Mouse (Mus musculus): ENCODE results near the gene Rad51b. TPM values are rescaled to one million over a fixed set of nuclear protein-coding genes. Genes with fewer than 3 reads are reported as not detected.

Rad51b gene
- polyA plus RNA-seq, 1 experiment from 2014 or later, result 2.7 TPM

DNA sequence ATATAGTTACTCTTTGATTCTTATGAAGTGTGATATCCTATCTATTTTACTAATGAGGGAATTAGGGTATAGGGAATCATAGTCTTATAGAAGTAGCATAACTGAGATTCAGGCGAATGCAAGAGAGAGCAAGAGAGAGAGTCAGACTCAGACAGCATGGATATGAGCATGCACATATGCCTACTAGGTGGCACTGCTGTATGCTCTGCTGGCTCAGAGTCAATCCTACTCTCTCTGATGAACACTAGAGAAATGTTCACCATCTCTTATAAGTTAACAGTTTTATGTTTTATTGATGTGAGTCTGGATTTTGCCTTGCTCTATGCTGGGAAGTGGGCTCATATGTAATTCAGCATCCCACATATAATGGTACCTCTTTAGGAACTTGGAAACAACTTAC, 321.9 kb downstream of the Rad51b start:
- Histone ChIP-seq H3K9ac (ENCODE audit: low read depth, low read length) (no peak overlapping the region), H3K4me2 (ENCODE audit: low read length) (no peak overlapping the region), H3K27ac (ENCODE audit: low read depth, low read length) (no peak overlapping the region), H3K27me3 (replicated peaks; ENCODE audit: control insufficient read depth, insufficient read depth, low read length) (no peaks in the 10 kb centered on the region), H3K9me3 (ENCODE audit: control insufficient read depth, low read length) (no peaks in the 10 kb centered on the region), H3K4me1 (ENCODE audit: control insufficient read depth, insufficient read depth, low read depth, low read length) (no peaks in the 10 kb centered on the region), H3K4me3 (ENCODE audit: low read length) (no peak overlapping the region), H3K36me3 (ENCODE audit: control insufficient read depth, insufficient read depth, low read length) (no peaks in the 10 kb centered on the region)
- no peak for ATAC-seq
- whole genome bisulfite sequencing, result 92% methylated on average over 1 of the region's 1 CpGs

DNA sequence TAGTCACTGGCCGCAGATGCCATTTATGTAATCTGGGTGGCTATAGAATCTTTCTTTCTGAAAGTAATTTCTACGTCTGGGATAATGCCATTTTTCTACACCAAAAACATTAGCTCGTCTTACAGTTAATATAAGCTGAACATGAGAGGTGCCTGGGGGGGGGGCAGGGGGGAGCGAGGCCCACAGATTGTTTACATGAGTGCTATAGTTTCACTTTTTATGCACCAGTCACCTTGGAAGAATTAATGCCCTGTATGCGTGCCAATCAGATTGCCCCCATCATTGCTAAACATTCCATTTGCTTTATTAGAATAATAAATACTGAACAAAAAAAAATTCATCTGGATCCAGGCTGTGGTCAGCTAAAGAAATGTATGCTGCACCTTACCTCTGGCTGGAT, 323.6 kb downstream of the Rad51b start:
- H3K9ac ChIP-seq (ENCODE audit: low read depth, low read length), result no peak overlapping the region
- H3K27me3 ChIP-seq (replicated peaks; ENCODE audit: control insufficient read depth, insufficient read depth, low read length), result no peaks in the 10 kb centered on the region
- no peak overlapping the region for H3K27ac ChIP-seq (ENCODE audit: low read depth, low read length)
- ATAC-seq, result no peak
- 93% methylated on average over 5 of the region's 5 CpGs for WGBS
- no peaks in the 10 kb centered on the region for H3K4me1 ChIP-seq (ENCODE audit: control insufficient read depth, insufficient read depth, low read depth, low read length)
- no peak overlapping the region for H3K4me2 ChIP-seq (ENCODE audit: low read length)
- no peaks in the 10 kb centered on the region for H3K36me3 ChIP-seq (ENCODE audit: control insufficient read depth, insufficient read depth, low read length)
- no peak overlapping the region for H3K4me3 ChIP-seq (ENCODE audit: low read length)
- no peaks in the 10 kb centered on the region for H3K9me3 ChIP-seq (ENCODE audit: control insufficient read depth, low read length)

DNA sequence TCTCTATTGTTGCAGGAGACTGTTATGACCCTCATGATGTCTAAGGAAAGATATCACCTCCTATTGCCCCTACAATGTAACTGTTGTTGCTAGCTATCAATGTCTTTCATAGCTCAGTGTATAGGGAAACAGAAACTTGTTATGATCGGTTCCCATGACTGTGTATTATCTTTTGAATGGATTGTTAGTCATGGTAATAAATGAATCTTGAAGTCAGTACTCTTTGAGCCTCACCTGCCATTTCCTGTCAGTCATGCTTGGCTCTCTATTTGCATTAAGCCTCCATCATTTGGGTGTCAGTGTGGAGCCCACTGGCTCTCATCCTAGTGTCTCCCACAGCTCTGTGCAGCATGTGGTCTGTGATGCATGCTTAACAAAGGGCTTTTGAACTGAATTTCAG, 326.2 kb downstream of the Rad51b start:
- Histone ChIP-seq H3K4me1 (ENCODE audit: control insufficient read depth, insufficient read depth, low read depth, low read length) (no peaks in the 10 kb centered on the region; the same call in none of the 2 replicates), H3K27ac (ENCODE audit: low read depth, low read length) (no peak overlapping the region), H3K9me3 (ENCODE audit: control insufficient read depth, low read length) (no peaks in the 10 kb centered on the region), H3K4me3 (ENCODE audit: low read length) (no peak overlapping the region), H3K9ac (ENCODE audit: low read depth, low read length) (no peak overlapping the region), H3K4me2 (ENCODE audit: low read length) (no peak overlapping the region), H3K36me3 (ENCODE audit: control insufficient read depth, insufficient read depth, low read length) (no peaks in the 10 kb centered on the region), H3K27me3 (replicated peaks; ENCODE audit: control insufficient read depth, insufficient read depth, low read length) (no peaks in the 10 kb centered on the region)
- 61% methylated on average over 1 of the region's 1 CpGs for WGBS
- ATAC-seq, result no peak

DNA sequence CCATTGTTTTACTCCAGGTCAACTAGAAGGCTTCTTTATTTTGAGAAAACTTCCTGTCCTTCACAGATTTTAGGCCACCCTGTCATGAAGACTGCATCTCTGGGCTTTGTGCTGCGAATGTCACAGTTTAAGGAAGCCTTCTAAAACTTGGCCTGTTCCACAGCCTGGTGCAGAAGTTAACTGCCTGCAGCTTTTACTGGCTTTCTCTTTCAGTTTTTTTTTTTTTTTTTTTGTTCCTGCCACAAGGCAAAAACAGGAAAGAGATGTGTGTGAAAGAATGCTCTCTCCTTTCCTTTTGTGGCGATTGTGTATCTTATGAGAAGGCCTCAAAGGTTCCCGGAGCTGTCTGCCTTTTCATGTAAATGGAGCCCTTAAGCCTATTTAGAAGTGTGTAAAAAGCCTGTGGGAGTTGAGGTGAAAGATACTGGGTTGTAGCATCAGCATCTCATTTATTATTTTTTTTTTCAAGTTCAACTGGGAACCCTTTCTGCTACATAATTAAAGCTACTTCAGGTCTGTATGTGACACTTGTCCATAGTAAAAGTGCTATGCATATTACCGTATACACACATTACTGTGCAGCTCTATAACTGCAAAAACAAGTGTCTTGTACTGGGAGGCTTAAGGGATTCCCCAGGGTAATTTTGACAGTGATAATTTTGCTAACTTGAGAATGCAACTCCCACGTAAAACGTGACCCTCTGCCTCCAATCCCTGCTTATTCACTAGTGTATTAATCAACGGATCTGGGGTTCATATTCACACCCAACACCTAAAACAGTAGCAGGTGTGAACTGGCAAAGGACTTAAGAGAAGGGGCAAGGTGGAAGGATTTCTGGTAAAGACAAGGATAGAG, 328.8 kb downstream of the Rad51b start:
- H3K9me3 ChIP-seq (ENCODE audit: control insufficient read depth, low read length), result no peaks in the 10 kb centered on the region
- H3K27ac ChIP-seq (ENCODE audit: low read depth, low read length), result 0 out of 2 replicates have a peak overlapping the region, but pooled peaks have one; percentile 23
- no peaks in the 10 kb centered on the region for H3K27me3 ChIP-seq (replicated peaks; ENCODE audit: control insufficient read depth, insufficient read depth, low read length)
- 20% methylated on average over 7 of the region's 7 CpGs for WGBS
- no peak overlapping the region; the same call in 1 of the 2 replicates for H3K9ac ChIP-seq (ENCODE audit: low read depth, low read length)
- no peaks in the 10 kb centered on the region for H3K36me3 ChIP-seq (ENCODE audit: control insufficient read depth, insufficient read depth, low read length)
- H3K4me1 ChIP-seq (ENCODE audit: control insufficient read depth, insufficient read depth, low read depth, low read length), result no peaks in the 10 kb centered on the region; the same call in none of the 2 replicates
- H3K4me3 ChIP-seq (ENCODE audit: low read length), result no peak overlapping the region
- no peak overlapping the region for H3K4me2 ChIP-seq (ENCODE audit: low read length)
- ATAC-seq, result no peak

DNA sequence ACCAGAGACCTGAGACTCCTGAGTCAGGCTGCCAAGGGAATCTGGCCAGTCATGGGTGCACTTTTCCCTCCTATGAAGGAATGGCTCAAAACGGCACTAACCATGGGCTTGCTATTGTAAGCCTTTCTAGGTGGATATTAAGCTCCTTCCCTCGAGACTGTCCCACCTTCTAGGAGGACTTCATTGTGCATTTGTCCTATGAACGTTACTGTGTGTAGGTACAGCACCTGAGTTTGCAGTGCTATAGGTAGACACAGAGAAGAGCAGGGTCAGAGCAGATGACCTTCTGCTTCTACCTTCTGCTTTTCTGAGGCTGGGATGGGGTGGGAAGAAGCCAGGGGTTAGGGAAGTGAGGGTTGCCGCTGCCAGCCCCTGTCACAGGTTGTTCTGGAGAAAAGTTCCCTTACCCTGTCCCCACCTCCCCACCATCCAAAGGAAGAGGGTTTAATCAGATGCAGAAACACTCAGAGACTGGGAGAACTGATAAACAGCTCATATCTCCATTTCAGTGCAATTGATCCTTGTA, 329.5 kb downstream of the Rad51b start:
- Histone ChIP-seq H3K36me3 (ENCODE audit: control insufficient read depth, insufficient read depth, low read length) (no peaks in the 10 kb centered on the region), H3K4me2 (ENCODE audit: low read length) (no peak overlapping the region), H3K27me3 (replicated peaks; ENCODE audit: control insufficient read depth, insufficient read depth, low read length) (no peaks in the 10 kb centered on the region), H3K4me3 (ENCODE audit: low read length) (no peak overlapping the region), H3K9ac (ENCODE audit: low read depth, low read length) (no peak overlapping the region), H3K4me1 (ENCODE audit: control insufficient read depth, insufficient read depth, low read depth, low read length) (no peaks in the 10 kb centered on the region; the same call in none of the 2 replicates), H3K9me3 (ENCODE audit: control insufficient read depth, low read length) (no peaks in the 10 kb centered on the region), H3K27ac (ENCODE audit: low read depth, low read length) (no peak overlapping the region)
- WGBS, result 41% methylated on average over 4 of the region's 4 CpGs
- ATAC-seq, result no peak

DNA sequence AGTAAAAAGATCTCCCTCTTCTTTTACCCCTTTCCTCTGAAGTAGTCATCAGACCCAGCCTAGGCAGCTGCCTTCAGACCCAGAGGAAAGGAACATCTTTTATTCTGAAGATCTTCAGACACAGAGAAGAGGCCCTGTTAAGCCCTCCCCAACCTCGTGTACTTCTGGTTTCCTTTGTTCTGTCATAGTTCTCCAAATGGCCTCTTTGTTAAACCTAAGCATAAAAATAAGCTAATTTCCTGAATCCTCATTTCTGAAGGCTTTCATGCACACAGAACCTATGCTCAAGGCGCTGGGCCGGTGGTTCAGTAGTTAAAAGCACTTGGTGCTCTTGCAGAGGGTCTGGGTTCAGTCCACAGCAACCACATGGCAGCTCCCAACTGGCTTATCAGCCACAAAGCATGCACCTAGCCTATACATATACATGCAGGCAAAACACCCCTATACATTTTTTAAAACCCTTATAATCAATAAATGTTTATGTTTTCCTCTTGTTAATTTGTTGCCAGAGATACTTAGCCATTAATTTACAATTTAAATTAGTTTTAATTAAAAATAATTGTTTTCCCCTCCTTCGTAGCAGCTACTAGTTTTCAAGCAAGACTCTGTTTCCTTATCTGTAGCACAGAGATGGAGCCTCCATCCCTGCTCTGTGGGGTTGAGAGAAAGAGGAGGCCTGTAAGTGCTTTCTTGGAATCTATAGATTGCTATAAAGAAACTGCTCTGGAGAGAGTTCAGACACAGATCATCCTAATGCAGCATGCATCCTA, 330.5 kb downstream of the Rad51b start:
- Histone ChIP-seq H3K9me3 (ENCODE audit: control insufficient read depth, low read length) (no peaks in the 10 kb centered on the region), H3K36me3 (ENCODE audit: control insufficient read depth, insufficient read depth, low read length) (no peaks in the 10 kb centered on the region), H3K4me2 (ENCODE audit: low read length) (no peak overlapping the region), H3K4me3 (ENCODE audit: low read length) (no peak overlapping the region), H3K27ac (ENCODE audit: low read depth, low read length) (no peak overlapping the region), H3K9ac (ENCODE audit: low read depth, low read length) (no peak overlapping the region), H3K4me1 (ENCODE audit: control insufficient read depth, insufficient read depth, low read depth, low read length) (no peaks in the 10 kb centered on the region; the same call in none of the 2 replicates), H3K27me3 (replicated peaks; ENCODE audit: control insufficient read depth, insufficient read depth, low read length) (no peaks in the 10 kb centered on the region)
- ATAC-seq, result no peak
- WGBS, result 51% methylated on average over 4 of the region's 4 CpGs

DNA sequence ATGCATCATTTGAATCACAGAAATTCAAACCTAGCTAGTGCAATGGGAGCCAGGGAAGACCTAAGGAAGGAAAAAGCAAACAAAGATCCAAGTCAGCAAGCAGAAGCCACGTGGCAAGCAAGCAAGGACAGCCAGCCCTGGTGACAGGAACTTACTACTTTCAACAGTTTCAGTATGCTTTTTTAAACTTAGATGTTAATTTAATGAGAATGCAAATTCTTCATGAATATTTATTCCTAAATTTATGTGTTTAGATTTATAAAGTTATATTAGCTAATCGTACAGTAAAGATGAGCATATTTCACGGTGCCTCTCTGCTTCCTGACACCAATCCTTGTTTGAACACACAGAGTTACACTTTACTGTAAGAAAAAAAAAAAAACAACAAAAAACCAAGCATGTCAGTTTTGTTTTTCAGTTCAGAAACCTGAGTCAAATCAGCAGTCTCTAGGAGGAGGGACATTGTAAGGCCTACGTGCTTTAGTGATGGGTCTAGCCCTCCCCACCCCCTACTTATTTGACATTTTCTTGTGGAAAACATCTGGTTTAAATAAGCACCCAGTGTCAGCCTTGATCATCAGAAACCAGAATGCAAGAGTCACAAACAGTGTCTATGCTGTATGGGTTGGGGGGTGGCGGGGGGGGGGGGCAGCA, 331.2 kb downstream of the Rad51b start:
- H3K4me3 ChIP-seq (ENCODE audit: low read length), result no peak overlapping the region
- no peaks in the 10 kb centered on the region; the same call in none of the 2 replicates for H3K4me1 ChIP-seq (ENCODE audit: control insufficient read depth, insufficient read depth, low read depth, low read length)
- H3K27me3 ChIP-seq (replicated peaks; ENCODE audit: control insufficient read depth, insufficient read depth, low read length), result no peaks in the 10 kb centered on the region
- H3K36me3 ChIP-seq (ENCODE audit: control insufficient read depth, insufficient read depth, low read length), result no peaks in the 10 kb centered on the region
- no peaks in the 10 kb centered on the region for H3K9me3 ChIP-seq (ENCODE audit: control insufficient read depth, low read length)
- ATAC-seq, result no peak
- H3K9ac ChIP-seq (ENCODE audit: low read depth, low read length), result no peak overlapping the region
- H3K27ac ChIP-seq (ENCODE audit: low read depth, low read length), result no peak overlapping the region
- H3K4me2 ChIP-seq (ENCODE audit: low read length), result no peak overlapping the region
- WGBS, result 71% methylated on average over 5 of the region's 5 CpGs

DNA sequence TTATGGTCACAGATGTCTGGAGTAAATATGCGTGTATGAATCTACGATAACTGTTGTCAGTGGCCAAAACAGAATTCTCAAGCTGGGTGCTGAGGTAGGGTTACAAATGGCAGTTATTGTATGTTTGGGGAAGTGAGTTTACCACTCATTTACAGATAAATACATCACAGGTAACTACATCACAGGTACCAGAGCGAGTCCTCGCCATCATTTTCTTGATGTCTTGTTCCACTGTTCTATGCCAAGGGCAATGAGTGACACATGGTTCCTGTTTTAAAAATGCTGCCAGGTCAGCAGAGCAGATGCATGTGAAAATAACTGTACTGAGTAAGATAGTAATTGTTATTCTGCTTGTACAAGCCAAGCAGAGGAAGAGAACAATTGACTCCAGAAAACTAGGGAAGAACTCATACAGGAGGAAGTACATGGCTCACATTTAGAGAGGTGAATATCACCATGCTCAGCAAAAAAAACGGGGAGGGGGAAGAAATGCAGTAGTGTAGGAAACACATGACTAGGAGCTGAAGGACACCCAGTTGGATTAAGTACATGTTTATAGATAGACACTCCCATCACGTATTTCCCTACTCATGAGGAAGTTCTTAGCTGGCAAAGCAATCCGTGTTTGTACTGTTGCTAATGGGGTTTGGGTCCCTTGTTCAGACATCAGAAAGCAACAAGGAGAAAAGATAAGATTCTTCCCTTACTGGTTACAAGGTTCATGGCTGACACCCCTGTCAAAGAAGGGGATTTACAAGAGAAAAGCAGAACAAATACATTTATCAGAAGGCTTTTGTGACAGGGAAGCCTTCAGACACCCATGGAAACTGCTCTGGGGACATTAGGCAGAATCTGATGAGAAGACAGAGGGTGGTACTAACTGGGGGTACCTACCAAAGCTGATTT, 333.1 kb downstream of the Rad51b start:
- H3K9ac ChIP-seq (ENCODE audit: low read depth, low read length), result no peak overlapping the region
- H3K4me3 ChIP-seq (ENCODE audit: low read length), result no peak overlapping the region
- no peak overlapping the region for H3K4me2 ChIP-seq (ENCODE audit: low read length)
- no peak overlapping the region for H3K27ac ChIP-seq (ENCODE audit: low read depth, low read length)
- 85% methylated on average over 7 of the region's 7 CpGs for WGBS
- no peaks in the 10 kb centered on the region for H3K27me3 ChIP-seq (replicated peaks; ENCODE audit: control insufficient read depth, insufficient read depth, low read length)
- no peaks in the 10 kb centered on the region for H3K36me3 ChIP-seq (ENCODE audit: control insufficient read depth, insufficient read depth, low read length)
- no peaks in the 10 kb centered on the region for H3K9me3 ChIP-seq (ENCODE audit: control insufficient read depth, low read length)
- no peak for ATAC-seq
- H3K4me1 ChIP-seq (ENCODE audit: control insufficient read depth, insufficient read depth, low read depth, low read length), result no peaks in the 10 kb centered on the region; the same call in none of the 2 replicates
